Mouse (Mus musculus) kidney, adult 2 months (tissue): ENCODE data around the gene Nat8f6.
"Not testable (repeated sequence)": the region's sequence is repeated elsewhere in the genome, so short reads cannot be mapped to it uniquely, and the experiment has no call there.

Source experiments
- CTCF ChIP-seq: fragments of 200-500 bp; conservative IDR thresholded peaks from 2 replicates; pipeline ENCODE4 v1.5.1; 2011; ENCODE audit warnings: low read depth, mild to moderate bottlenecking, control low read depth, low read length, moderate library complexity, mixed read lengths; ENCODE audit not compliant: insufficient read depth, insufficient read length
- POLR2A ChIP-seq: fragments of 200-500 bp; IDR thresholded peaks from one replicate; pipeline ENCODE4 v1.6.1; 2011; ENCODE audit warnings: low read depth, low read length, control low read depth

DNA sequence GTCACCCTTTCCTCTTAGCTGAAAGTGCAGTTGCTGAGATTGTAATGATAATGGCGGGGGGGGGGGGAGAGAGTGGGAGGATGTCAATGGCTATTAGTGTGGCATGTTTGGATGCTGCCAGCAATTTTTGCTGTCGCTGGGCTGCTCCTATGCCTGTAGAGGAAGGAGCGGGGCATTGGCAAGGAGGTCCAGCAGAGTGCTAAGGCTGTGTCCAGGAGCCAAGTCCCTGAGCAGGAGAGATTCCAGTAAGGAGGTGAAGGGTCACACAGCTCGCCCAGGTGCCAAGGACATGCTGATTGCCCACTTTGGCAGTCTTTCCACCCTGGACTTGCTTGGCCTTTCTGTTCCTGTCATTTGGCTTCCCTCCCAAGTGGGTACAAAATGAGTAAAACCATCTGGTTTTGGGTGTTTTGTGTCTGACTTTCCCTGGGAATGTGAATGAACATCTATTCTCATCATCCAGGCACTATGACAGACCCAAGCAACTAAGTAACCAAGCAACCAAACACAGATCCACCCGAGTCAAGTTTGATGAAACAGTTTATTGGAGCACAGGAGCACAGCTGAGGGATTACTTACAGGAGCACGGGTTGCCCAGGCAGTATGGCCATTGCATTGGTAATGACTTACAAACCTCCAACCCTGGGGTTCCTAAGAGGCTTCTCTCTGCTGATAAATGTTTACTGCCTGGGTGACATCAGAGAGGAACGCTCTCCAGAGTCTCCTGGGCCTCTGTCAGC, 44.3 kb upstream of the Nat8f6 start:
- TF ChIP-seq POLR2A, CTCF: not testable (repeated sequence)
